Mouse (Mus musculus): ENCODE results near the gene Csf3.

The Csf3 gene

DNA sequence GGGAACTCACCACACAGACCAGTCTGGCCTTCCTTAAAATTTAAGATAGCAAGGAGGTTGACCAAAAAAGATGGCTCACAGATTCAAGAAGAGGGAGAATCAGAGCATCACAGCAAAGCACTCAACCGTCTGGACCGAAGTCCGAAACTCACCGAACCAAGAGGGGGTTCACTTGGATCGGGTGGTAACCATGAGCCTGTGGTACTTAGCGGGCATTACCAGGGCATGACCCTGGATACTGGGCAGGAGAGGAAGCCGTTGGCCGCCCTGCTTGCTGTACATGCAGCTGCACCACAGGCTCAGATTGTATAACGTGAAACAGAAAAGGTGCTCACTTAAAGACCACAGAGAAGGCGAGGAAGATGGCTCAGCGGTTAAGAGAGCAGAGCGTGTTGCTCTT is 3.8 kb upstream of the Csf3 start:
- no peak for DNase-seq

GRCm38 (mm10) chr11:98698849-98699640 is 2.0 kb upstream of the Csf3 start:
- no peak for DNase-seq

GRCm38 (mm10) chr11:98699911-98700310 is 1.2 kb upstream of the Csf3 start:
- peak; percentile 81 for DNase-seq

DNA sequence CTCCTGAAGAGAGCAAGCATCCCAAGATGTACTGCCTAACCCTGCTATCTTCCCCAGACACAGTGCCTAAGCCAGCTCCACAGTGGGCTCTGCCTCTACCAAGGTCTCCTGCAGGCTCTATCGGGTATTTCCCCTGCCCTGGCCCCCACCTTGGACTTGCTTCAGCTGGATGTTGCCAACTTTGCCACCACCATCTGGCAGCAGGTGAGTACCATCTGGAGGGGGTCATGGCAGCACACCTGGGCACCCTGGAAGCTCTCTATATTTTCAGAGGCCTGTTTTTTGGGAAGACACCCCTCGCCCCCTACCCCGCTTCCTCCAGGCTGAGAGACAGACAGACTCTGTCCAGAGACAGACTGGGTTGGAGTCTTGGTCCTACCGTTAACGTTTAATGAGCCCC is 1.3 kb downstream of the Csf3 start:
- no peak for DNase-seq

- DNase-seq = no peak
Measured at GRCm38 (mm10) chr11:98705021-98705420, 4.0 kb downstream of the Csf3 start.

DNA sequence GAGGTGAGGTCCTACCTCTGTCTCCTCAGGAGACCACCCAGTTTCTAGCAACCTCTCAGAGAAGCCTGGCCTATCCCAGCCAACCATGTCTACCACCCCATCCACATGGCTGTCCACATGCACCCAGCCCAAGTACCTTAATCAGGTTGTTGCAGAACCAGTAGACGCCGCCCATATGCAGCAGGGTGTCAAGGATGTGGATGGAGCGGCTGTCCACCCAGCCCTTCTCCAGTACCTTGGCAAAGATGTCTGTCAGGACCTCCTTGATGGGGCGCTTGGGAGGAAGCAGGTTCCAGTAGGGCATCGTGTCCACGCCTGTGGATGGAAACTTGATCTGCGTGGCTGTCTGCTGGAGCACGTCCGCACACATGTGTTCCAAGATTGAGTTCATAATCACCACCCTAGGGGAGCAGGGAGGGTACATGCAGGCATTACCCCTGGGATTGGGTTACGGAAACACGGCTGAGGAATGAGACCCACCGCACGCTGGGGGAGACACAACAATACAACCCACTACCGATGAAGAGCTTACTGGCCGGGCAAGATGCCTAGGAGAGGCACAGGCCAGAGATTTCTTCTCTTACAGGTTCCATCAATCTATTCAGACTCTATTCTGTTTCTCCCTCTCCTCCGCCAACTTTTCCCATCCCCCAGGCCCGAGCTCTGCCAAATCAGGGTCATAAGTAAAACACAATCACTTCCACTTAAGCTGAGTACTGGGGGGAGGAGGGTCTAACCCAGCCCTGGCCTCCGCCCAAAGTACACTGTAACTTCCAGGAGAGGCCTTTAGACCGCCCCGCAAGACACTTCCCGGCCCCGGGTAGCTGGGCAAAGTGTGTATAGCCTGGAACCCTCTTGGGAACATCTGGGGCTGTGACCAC is 6.6 kb downstream of the Csf3 start:
- DNase-seq = peak; percentile 28

- DNase-seq = no peak
Measured at GRCm38 (mm10) chr11:98708282-98708956, 7.4 kb downstream of the Csf3 start.

- DNase-seq = no peak
Measured at GRCm38 (mm10) chr11:98709001-98709741, 8.1 kb downstream of the Csf3 start.

DNA sequence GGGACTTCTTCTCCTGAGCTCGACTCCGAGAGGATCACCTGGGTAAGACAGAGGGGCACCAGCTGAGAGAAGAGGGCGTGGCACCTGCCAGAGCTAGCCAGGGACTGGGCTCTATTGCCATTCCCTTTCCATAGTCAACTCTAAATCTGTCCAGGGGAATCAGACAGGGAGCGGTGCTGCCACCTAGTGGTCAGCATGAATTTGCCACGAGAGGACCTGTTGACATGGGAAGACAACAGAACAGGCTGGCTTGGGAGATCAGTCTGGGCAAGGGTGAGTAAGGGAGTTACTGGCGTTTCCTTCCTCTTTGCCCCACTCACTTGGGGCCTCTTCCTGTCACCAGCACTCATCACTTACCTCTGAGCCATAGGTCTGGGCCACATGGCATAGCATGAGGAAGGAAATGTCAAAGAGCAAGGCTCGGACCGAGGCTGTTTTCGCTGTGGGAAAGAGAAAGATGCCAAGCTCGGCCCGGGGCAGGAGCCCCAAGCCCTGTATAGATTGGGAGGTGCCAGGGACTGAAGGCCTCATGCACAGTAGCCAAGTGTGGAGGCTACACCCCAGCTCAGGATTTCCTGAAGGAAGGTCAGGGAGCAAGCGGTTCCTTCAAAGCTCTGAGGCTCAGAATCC is 9.5 kb downstream of the Csf3 start:
- peak; percentile 85 for DNase-seq

DNA sequence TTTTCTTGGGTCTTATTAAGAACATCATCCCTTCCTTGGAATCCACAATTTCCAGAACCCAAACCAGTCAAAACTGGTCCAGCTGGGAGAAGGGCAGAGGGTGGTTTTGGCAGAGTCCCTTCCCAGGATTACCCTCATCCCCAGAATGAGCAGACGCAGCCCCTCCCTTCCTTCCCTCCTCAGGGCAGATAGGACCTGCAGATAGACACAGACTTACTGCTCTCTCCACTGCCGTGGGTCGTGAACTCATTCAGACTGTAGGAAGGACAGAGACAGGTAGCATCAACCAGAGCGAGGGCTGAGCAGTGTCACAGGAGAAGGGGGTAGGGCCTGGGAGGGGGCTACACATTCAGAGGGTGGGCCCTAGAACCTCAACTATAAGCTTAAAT is 10.0 kb downstream of the Csf3 start:
- DNase-seq = no peak

DNA sequence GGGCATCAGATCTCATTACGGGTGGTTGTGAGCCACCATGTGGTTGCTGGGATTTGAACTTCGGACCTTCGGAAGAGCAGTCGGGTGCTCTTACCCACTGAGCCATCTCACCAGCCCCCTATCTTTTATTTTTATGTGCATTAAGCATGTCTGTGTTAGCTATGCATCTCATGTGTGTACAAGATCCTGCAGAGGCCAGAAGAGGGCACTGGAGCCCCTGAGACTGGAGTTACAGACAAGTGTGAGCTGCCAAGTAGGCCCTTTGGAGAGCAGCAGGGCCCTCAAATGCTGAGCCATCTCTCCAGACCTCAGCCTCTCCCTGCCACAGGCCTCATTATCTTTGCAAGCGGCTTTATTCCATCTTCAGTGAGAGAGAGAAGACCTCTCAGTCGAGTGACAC is 10.9 kb downstream of the Csf3 start:
- peak; percentile 38 for DNase-seq

DNA sequence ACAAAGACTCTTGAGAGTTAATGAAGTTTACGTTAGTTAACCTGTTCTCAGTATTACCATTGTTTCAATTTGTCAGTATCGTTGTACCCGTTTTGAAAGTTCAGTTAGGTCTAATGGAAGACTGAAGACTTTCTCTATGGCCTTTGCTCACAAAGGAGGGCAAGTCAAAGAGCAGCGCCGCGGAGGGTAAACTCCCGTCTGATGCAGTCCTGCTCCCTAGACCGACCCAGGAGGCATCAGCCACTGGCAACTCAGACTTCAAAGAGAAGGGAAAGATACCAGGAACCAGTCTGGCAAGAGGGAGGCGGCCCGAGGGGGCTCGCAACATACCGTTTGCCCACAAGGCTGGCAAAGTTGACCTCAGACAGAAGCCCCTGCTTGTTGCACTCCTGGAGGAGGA is 12.6 kb downstream of the Csf3 start:
- no peak for DNase-seq

GRCm38 (mm10) chr11:98715946-98716345 is 14.9 kb downstream of the Csf3 start:
- no peak for DNase-seq

DNA sequence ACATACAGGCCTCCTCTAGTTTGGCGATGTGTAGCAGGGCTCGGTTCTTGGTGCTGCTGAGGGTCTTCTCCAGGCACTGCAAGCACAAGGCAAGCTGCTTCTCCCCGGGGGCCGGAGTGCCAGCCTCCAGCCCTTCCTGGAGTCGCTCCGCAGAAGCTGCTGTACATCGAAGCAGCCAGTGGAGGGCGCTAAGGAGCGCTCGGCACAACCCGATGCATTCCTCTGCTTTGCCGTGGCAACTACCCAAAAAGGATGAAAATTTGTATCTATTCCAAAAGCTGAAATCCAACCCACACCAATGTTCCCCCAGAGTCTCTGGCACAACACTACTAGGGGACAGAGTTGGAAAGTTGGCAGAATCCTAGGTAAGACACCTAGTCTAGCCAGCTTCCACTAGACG is 16.8 kb downstream of the Csf3 start:
- peak; percentile 83 for DNase-seq

- no peak for DNase-seq
Measured at GRCm38 (mm10) chr11:98720756-98721155, 19.7 kb downstream of the Csf3 start.

DNA sequence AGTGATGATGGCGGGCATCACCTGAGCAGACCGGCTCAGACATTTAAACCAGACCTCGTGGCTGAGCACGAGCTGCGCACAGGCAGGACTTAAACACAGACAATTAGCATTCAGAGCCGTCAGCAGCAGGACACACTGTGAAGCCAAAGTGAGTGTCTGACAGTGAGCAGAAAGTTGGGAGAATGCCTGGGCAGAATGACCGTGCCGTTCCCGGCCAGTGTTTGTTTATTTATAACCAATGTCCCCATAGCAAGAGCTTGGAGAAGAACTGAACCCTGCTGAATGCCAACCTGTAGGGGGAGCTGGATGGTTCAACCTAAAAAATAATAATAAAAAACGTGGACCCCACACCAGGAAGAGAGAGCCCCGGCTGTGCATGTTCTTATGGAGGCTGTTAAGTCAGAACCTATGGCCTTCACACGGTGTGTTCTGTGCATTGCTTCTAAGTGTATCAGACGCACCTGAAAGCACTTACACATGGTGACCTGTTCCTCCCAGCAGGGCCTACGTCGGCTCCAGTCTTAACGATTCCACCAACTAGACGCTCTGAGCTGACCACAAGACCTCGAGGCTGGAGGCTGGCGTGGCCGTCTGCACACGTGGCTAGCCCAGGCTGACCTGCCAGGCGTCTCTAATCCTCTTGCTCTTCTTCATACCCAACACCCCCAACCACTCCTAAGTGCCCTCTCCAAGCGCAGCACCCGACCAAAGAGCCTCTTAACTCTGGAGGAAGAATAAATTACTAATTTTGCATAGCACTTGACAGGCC is 20.6 kb downstream of the Csf3 start:
- DNase-seq = no peak

- DNase-seq = no peak
Measured at GRCm38 (mm10) chr11:98723098-98723497, 22.0 kb downstream of the Csf3 start.

GRCm38 (mm10) chr11:98725926-98726506 is 25.0 kb downstream of the Csf3 start:
- DNase-seq = no peak

- DNase-seq = peak; percentile 71
Measured at GRCm38 (mm10) chr11:98729119-98729588, 28.1 kb downstream of the Csf3 start, which contains the start of gene Med24. TSS of gene Med24 (minus strand) at chr11:98729435.

GRCm38 (mm10) chr11:98730727-98731126 is 29.7 kb downstream of the Csf3 start:
- DNase-seq = no peak

- no peak for DNase-seq
Measured at GRCm38 (mm10) chr11:98731134-98731533, 30.1 kb downstream of the Csf3 start.

All from right cerebral cortex, postnatal 4 days (tissue).